Mouse (Mus musculus): ENCODE results near the gene Capns1. TPM values are rescaled to one million over a fixed set of nuclear protein-coding genes. Genes with fewer than 3 reads are reported as not detected.

Capns1 gene
- polyA plus RNA-seq, 1 experiment from 2014 or later = 62.0 TPM

Other genes with a start within 250 kb of the Capns1 start
- 17.7 and 23.0 TPM in 2 replicates for gene Zfp74, start 244.7 kb downstream of the Capns1 start, polyA plus RNA-seq (2014; fragmentation: Nextera tagmentation; extraction: Ambion mirVana)
- gene Zfp568, start 214.9 kb downstream of the Capns1 start, polyA plus RNA-seq (2014; fragmentation: Nextera tagmentation; extraction: Ambion mirVana) = 4.3 and 4.5 TPM in 2 replicates
- gene Zfp14, start 147.4 kb downstream of the Capns1 start, polyA plus RNA-seq (2014; fragmentation: Nextera tagmentation; extraction: Ambion mirVana) = 10.9 and 13.6 TPM in 2 replicates
- 10.3 and 12.2 TPM in 2 replicates for gene Zfp82, start 125.9 kb downstream of the Capns1 start, polyA plus RNA-seq (2014; fragmentation: Nextera tagmentation; extraction: Ambion mirVana)
- 0.96 and 2.2 TPM in 2 replicates for gene Gm26920, start 108.4 kb downstream of the Capns1 start, polyA plus RNA-seq (2014; fragmentation: Nextera tagmentation; extraction: Ambion mirVana)
- 14.3 and 15.0 TPM in 2 replicates for gene Zfp566, start 108.3 kb downstream of the Capns1 start, polyA plus RNA-seq (2014; fragmentation: Nextera tagmentation; extraction: Ambion mirVana)
- 88.6 and 97.8 TPM in 2 replicates for gene Zfp260, start 104.0 kb downstream of the Capns1 start, polyA plus RNA-seq (2014; fragmentation: Nextera tagmentation; extraction: Ambion mirVana)
- 14.6 and 15.5 TPM in 2 replicates for gene Zfp382, start 76.9 kb downstream of the Capns1 start, polyA plus RNA-seq (2014; fragmentation: Nextera tagmentation; extraction: Ambion mirVana)
- gene Zfp146, start 29.1 kb downstream of the Capns1 start, polyA plus RNA-seq (2014; fragmentation: Nextera tagmentation; extraction: Ambion mirVana) = 13.2 and 14.0 TPM in 2 replicates
- 6.0 and 6.9 TPM in 2 replicates for gene Cox7a1, start 14.7 kb downstream of the Capns1 start, polyA plus RNA-seq (2014; fragmentation: Nextera tagmentation; extraction: Ambion mirVana)
- 179 and 199 TPM in 2 replicates for gene Polr2i, start 33.1 kb upstream of the Capns1 start, polyA plus RNA-seq (2014; fragmentation: Nextera tagmentation; extraction: Ambion mirVana)
- gene Tbcb, start 33.5 kb upstream of the Capns1 start, polyA plus RNA-seq (2014; fragmentation: Nextera tagmentation; extraction: Ambion mirVana) = 390 and 397 TPM in 2 replicates
- gene Ovol3, start 36.9 kb upstream of the Capns1 start, polyA plus RNA-seq (2014; fragmentation: Nextera tagmentation; extraction: Ambion mirVana) = not detected in 2 replicates
- 0.16 and 0.43 TPM in 2 replicates for gene Thap8, start 81.3 kb upstream of the Capns1 start, polyA plus RNA-seq (2014; fragmentation: Nextera tagmentation; extraction: Ambion mirVana)
- 5.7 and 5.9 TPM in 2 replicates for gene Wdr62, start 81.6 kb upstream of the Capns1 start, polyA plus RNA-seq (2014; fragmentation: Nextera tagmentation; extraction: Ambion mirVana)
- gene Clip3, start 92.9 kb upstream of the Capns1 start, polyA plus RNA-seq (2014; fragmentation: Nextera tagmentation; extraction: Ambion mirVana) = 123 and 146 TPM in 2 replicates
- 119 and 123 TPM in 2 replicates for gene Alkbh6, start 109.9 kb upstream of the Capns1 start, polyA plus RNA-seq (2014; fragmentation: Nextera tagmentation; extraction: Ambion mirVana)
- 10.7 and 11.9 TPM in 2 replicates for gene Syne4, start 116.0 kb upstream of the Capns1 start, polyA plus RNA-seq (2014; fragmentation: Nextera tagmentation; extraction: Ambion mirVana)
- gene E130208F15Rik, start 122.9 kb upstream of the Capns1 start, polyA plus RNA-seq (2014; fragmentation: Nextera tagmentation; extraction: Ambion mirVana) = not detected in 2 replicates
- gene Sdhaf1, start 125.1 kb upstream of the Capns1 start, polyA plus RNA-seq (2014; fragmentation: Nextera tagmentation; extraction: Ambion mirVana) = 16.5 and 19.2 TPM in 2 replicates
- 14.5 and 15.0 TPM in 2 replicates for gene Lrfn3, start 164.0 kb upstream of the Capns1 start, polyA plus RNA-seq (2014; fragmentation: Nextera tagmentation; extraction: Ambion mirVana)
- 27.2 and 35.6 TPM in 2 replicates for gene Tyrobp, start 214.9 kb upstream of the Capns1 start, polyA plus RNA-seq (2014; fragmentation: Nextera tagmentation; extraction: Ambion mirVana)
- gene Hcst, start 221.0 kb upstream of the Capns1 start, polyA plus RNA-seq (2014; fragmentation: Nextera tagmentation; extraction: Ambion mirVana) = 1.1 TPM in 1 of 2 replicates, not detected in the other
- gene Nfkbid, start 222.9 kb upstream of the Capns1 start, polyA plus RNA-seq (2014; fragmentation: Nextera tagmentation; extraction: Ambion mirVana) = 1.8 and 2.9 TPM in 2 replicates
- 690 and 752 TPM in 2 replicates for gene Aplp1, start 246.7 kb upstream of the Capns1 start, polyA plus RNA-seq (2014; fragmentation: Nextera tagmentation; extraction: Ambion mirVana)